Mouse (Mus musculus): ENCODE data around the gene Efr3b. TPM values are rescaled to one million over a fixed set of nuclear protein-coding genes. Genes with fewer than 3 reads are reported as not detected.
A peak's percentile ranks its signal among the peaks of the same experiment; 100 is the strongest.

Gene Efr3b
- polyA plus RNA-seq, 1 experiment from 2014 or later: 0.65 TPM

DNA sequence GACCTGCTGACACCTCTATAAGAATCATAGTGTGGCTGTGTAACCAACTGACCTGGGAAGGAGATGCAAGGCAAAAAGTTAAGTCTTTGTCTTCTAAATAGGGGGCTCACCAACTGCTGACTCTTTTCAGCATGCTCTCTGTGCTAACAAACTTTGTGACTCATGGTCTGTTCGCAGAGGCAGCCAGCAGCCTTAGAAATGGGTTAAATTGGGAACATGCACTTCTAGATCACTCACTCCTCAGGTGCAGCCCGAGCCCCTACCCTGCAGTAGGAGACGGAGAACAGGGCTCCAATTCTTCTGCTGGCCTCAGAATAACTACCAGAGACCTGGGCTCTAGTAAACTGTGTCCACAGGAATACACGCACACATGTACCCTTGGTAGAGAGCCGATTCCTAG, 1.2 kb downstream of the Efr3b start:
- DNase-seq (ENCODE audit: low spot score): no peak

DNA sequence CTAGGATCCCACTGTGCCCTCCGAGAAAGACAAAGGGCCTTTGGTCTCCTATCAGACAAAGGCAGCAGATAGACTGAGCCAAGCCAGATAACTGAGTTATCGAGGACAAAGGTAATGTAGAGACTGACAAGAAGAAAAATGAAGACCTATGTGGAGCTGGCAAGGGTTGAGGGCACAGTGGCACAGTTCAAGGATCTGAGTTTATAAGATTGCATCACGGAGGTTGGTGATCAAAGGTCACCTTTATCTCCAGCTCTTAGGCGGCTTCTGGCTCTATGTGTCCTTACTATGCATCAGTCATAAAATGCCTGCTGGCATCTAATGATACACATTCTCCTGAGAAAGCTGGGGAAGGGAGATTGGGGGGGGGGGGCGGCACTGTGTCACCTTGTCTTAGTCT, 2.6 kb downstream of the Efr3b start:
- DNase-seq (ENCODE audit: low spot score): no peak

DNA sequence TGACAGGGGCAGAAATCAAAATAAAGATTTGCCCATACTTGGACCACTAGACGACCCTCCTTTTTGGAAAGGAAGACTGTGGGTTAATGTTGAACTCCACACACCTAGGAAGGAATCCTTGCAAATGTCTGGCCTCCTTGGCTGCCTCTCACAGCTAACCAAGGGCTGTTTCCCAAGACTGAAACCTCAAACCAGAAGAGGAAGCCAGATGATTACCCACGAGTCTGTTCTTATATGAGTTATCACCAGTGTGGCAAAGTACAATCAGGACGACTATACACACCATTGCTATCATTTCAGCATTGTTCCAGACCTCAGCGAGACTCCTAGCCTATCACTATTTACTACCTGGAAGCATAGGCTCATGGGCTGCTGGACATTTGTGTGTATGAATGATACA, 9.7 kb downstream of the Efr3b start:
- no peak for DNase-seq (ENCODE audit: low spot score)

DNA sequence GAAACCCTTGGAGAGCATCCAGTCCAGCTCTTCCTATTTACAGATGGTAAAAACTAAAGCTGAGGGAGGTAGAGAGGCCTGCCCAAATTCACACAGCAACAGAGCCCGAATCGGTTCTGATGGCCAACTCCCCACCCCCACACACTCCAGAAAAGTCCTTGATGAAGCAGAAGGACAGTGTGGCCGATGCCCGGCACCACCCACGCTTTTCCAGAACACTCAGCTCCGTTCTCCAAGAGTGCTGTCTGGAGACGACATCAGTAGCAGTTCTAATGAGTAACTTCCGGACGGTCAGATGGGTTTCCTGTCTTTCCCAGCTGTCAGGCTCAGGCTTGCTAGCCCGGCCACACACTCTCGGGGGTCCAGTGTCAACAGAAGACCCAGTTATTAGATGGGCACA, 10.2 kb downstream of the Efr3b start:
- DNase-seq (ENCODE audit: low spot score): no peak

DNA sequence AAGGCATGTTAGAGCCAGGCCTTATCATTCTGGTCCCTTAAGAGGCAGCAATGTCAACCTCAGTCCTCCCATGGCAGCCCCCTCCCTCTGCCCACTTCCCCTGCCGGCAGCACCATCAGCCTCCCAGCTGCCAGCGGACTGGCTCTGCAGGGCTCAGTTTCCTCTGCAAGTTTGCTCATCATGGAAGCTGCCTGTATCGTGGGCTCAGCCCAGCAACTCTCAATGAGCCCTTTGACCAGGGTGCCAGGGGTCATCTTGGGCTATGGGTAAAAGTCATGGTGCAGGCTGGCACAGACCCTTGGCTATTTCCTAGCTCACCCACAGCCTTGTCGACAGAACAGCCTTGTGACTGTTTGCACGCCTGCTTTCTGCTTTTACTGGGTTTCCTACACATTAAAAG, 14.4 kb downstream of the Efr3b start:
- no peak for DNase-seq (ENCODE audit: low spot score)

DNA sequence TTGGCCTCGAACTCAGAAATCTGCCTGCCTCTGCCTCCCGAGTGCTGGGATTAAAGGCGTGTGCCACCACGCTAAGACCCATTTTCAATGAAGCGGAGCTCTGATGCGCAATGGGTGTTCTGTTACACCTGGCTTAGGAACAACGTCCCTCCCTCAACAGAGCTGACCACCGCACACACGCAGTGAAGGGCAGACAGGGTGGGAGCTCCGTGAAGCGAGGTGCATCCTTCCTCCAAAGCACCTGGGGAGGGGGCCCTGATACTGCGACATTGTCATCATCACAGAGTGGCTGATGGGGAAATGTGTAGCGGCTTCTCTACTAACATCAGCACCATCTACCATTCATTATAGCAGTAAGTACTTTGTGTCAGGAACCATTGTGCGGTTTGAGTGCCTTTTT, 15.2 kb downstream of the Efr3b start:
- DNase-seq (ENCODE audit: low spot score): no peak

DNA sequence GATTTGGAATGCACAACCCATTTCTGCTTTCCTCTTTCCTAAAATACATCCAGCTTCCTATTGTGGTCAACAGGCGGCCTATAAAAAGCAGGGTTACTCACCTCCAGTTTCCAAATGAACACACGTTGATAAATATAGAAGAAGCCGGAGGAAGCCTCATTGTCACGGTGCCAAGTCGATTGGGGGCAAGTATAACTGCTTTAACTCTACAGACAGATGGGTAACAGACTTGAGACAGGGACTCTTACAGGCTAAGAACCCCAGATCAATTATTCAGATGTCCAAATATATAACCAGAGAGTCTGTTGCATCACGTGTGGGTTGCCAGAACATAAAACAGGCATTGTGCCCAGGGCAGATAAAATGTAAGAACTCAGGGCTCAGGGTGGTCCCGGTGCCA, 15.9 kb downstream of the Efr3b start:
- DNase-seq (ENCODE audit: low spot score): no peak

DNA sequence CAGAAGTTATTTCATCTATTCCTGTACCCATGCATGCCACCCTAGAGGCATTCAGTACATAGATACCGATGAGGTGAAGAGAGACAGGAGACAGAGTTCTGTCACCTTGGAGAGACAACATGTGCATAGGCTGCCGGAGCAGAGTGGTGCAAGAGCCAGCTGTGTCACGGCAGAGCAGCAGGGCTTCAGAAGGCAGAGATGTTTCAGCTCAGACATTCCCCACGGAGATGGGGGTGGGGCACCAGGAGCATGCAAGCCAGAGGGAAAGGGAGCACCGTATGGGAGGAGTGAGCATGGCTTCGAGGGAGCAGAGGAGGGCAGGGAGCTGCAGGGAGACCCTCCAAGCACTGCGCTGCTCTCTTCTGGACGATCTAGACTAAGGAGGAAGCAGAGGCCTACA, 18.2 kb downstream of the Efr3b start:
- DNase-seq (ENCODE audit: low spot score): no peak

DNA sequence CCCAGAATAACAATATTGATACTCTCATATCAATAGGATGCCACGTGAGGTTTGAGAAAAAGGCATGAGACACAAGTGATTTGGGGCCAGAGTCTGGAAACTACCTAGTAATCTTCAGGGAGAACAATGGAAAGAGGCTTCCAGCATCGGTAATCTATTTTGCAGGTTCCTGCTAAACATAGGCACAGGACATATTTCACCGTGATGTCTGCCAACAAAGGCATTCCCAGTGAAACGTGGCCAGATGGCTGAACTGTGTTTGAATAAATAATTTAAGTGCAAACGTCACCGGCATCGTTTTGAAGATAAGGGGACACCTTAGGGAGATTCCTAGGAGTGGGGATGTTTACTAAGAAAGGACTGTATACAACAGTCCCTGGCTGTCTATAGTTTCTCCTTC, 22.4 kb downstream of the Efr3b start:
- no peak for DNase-seq (ENCODE audit: low spot score)

DNA sequence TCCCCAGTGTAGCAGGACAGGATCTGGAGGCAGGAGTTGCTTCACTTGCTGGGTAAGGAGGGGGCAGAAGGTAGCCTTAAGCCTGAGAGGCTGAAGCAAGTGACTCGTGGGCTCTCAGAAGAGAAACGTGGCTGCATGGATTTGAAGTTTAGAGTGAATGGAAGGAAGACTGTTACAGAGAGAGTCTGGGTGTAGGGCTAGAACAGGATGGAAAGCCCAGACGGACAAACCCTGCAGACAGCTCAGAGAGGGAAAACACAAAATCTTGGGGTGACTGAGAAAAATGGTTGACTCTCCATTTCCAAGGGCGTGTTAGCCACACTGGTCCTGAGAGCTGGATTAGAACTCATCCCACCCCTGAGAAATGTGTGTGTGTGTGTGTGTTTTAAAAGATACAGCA, 23.0 kb downstream of the Efr3b start:
- DNase-seq (ENCODE audit: low spot score): no peak

DNA sequence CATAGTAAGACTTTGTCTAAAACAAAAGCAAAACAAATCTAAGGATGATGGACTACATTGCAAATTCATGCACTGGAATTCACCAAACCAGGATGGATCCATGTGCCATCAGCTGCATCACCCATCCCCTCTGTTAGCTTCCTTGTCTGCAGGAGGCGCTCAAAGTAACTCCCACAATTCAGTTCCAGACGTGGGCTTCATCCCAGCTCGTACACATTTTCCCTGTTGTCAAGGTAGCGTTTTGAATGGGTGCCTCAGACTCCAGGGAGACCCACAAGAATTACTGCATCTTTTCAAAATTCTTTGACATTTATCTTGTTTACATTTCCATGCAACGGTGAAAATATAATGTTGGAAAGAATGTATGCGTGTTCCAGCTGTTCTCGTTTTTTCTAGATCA, 23.5 kb downstream of the Efr3b start:
- DNase-seq (ENCODE audit: low spot score): no peak

DNA sequence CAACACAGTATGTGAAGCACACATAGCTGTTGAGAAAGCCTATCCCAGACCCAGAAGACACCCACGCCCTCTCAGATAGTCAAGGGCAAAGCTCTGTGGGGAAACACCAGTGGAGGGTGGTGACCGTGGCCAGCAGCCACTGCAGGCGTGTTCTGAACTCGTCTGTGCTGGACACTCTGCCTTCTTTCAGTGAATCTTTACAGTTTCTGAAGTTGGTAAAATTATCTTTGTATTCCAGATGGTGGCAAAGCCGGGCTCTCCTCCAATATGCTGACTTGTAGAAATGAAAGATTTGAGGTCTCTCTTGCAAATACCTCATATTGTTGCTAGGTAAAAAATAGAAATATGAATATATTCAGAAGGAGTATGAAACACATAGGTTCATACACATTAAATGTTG, 27.0 kb downstream of the Efr3b start:
- DNase-seq (ENCODE audit: low spot score): no peak

DNA sequence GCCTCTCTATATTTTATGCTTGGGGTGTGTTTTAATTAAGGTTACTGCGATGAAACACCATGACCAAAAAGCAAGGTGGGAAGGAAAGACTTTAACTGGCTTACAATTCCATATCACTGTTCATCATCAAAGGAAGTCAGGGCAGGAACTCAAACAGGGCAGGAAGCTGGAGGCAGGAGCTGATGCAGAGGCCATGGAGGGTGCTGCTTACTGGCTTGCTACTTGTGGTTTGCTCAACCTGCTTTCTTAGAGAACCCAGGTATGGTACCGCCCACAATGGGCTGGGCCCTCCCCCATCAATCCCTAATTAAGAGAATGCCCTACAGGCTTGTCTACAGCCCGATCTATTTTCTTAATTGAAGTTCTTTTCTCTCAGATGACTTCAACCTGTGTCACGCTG, 27.4 kb downstream of the Efr3b start:
- DNase-seq (ENCODE audit: low spot score): no peak

DNA sequence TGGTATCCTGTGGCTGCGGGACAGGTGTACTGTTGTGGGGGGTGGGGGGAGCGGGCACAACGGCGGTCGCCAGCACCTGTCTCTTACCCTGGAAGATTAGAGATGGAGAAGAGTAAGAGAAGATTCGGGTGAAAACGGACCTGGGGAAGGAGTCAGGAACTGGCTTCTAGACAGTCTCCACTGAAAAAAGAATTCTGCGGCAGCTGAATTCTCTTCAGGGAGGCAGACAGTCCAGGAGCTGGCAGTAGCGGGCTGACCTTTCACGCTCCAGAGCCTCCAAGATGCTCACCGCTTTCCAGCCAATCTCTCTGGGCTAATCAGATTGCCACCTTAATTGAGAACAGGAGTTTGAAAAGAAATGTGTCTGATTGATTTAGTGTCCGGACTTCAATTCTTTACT, 30.0 kb downstream of the Efr3b start:
- no peak for DNase-seq (ENCODE audit: low spot score)

DNA sequence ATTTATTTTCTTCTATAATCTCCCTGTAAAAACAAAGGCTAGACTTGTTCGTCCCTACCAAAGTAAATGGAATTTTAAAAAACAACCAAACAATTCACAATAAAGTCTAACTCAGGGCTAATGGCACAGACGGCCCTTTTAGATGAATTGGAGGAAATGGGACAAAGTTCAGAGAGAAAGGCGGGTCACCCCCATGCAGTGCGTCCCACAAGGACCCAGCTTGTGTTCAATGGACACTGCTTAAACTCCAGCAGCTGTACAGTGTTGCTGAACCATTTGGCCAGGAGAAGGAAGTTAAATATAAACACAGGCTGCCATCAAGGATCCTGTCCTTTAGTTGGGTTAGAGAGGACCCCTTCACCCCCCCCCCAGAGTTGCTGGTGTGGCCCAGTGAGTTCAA, 30.9 kb downstream of the Efr3b start:
- DNase-seq (ENCODE audit: low spot score): no peak

DNA sequence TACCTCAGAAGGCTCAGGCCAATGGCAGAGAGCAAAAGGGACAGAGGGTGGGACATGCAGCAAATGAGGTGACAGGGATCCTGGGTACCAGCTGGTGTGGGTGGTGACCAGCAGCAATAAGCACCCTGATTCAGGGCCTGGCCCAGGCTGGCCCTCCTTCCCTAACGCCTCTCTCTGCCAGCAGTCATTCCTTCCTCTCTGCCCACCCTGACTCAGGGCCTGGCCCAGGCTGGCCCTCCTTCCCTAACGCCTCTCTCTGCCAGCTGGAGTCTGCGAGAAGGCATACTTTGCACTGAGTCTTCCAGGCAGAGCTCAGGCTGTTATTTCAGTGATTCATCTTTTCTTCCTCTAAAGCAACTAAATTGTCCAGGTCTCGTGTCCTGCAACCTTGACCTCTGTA, 31.5 kb downstream of the Efr3b start:
- no peak for DNase-seq (ENCODE audit: low spot score)

DNA sequence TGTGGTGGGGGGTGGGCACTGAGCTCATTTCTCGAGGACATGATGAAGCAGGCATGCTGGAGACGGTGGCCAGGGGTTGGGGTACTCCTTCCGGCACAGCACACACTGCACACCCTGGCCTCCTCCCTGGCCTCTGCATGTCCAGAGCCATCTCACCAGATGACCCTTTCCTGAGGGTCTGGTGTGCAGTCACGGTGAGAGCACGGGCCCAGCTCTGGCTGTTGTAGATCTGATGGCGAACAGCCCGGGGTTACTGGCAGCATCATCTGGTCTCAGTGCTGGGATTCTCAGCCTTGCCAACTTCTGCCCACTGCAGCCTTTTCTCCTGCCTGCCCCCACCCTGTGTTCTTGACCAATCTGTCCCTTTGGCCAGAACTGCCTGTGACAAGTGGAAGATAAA, 32.6 kb downstream of the Efr3b start:
- no peak for DNase-seq (ENCODE audit: low spot score)

DNA sequence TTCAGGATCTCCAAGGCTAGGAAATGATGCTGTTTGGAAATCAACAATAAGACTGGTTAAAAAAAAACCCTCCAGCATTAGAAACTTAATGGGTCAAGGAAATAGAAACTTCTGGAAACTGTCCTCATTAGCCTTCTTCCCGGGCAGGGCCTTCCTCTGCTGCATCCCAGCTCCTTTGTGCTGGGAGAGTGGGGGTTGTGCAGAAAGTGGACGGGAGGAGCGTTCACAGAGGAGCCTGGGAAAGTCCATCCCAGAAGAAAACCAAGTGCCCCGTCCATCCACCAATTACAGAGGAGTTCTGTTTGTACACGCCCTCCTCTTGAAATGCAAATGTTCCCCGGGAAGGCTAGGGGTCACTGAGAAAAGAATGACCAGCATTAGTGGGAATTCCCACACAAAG, 34.1 kb downstream of the Efr3b start:
- DNase-seq (ENCODE audit: low spot score): no peak

DNA sequence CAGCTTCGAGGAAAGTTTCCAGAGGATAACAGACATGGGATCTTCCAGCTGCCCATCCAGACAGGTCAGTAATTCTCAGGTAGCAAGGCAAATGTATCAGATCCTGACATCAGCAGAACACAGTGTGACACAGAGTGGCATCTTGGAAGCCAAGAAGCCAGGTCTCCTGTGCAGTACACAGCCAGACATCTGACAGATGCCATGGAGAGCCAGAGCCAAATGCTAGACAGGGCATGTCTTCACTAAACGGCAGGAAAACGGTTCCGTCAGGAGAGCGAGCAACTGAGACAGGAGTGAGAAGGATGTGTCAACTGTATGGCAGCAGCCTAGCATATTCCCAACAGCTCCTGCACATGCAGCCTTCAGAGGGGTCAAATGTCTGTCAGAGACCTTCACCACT, 38.3 kb downstream of the Efr3b start:
- no peak for DNase-seq (ENCODE audit: low spot score)

DNA sequence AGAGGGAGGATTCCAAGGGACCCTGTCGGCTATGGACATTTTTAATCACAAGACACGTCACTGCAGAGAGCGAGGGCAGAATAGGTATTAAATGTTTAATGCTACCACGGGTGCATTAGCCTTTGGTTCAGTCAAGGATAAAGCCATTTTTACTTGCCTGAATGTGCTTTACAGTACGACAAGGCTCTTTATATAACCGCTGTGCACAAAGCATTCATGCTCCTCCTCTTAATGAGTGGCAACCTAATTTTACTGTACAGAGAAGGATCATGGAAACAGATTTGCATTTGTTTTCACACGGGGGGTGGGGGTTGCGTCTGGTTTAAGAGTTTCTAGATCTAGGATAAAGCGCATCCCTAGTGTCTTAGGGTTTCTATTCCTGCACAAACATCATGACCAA, 42.0 kb downstream of the Efr3b start:
- DNase-seq (ENCODE audit: low spot score): no peak

DNA sequence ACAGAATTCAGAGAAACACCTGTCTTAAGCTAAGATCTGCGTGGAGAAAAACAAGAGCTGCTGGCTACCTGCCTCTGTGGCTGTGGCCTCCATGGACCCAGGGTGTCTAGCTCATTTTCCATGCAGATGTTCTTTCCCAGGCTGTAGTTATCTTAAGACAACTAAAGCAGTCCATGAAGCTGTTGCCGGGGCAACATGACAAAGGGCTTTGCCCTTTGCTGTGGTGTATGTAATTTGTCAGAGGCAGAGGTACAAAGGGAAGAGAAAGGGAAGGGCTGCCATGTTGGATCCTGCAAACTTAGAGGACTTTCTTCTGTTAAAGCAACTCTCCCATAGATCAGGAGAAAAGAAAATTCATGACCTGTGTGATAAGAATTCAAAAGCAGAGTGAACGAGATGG, 47.7 kb downstream of the Efr3b start:
- DNase-seq (ENCODE audit: low spot score): no peak

DNA sequence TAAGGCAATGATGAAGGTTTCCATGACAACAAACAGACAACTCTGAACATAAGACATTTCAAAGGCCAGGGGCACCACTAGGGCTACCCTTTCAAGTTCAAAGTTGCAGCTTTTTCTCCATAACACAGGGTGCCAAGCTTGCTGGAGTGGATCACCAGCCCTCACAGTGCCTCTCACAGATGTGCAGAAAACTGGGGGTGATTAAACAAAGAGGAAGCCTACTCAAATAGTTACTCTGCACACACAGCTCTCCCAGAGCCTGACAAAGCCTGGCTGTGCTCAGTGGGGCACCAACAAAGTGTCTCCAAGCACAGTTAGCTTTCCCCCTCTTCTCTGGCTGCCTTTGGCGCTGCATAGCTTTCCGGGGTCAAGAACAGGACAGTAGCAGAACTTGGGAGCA, 48.8 kb downstream of the Efr3b start:
- peak; percentile 39 for DNase-seq (ENCODE audit: low spot score)

DNA sequence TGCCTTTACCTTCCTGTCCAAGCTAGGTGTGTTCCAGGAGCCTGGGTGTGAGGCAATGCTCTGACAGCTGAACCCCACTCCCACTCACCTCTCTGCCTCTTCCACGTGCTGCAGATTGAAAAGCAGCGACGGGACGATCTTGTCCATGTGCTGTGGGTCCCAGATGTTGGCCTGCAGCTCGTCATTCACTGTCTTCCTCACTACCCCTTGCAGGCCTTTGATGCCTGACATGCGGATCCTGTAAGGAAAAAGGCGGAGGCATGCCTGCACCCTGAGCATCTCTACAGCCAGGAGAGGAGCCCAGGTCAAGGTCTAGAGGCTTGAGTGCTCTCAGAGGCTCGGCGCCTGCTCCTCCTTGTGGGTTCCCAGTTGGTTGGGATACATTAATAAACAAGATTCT, 54.3 kb downstream of the Efr3b start:
- DNase-seq (ENCODE audit: low spot score): no peak

DNA sequence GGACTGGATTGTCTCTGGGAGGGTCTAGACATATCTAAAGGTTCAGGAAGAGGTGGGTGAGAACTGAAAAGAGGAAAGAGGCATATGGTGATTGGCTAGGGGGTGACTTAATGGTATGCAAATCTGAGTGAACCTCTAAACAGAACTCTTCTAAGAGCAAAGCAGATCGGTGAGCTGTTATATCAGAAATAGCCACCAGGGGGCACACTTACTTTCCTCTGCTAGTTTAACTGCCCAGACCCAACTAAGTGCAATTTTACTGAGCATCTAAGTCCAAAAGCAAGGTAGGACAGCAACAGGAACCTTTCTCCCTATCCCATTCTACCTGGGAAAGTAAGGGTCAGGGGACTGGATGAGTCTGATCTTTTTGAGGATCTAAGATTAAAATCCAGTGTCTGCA, 55.0 kb downstream of the Efr3b start:
- DNase-seq (ENCODE audit: low spot score): peak; percentile 85

DNA sequence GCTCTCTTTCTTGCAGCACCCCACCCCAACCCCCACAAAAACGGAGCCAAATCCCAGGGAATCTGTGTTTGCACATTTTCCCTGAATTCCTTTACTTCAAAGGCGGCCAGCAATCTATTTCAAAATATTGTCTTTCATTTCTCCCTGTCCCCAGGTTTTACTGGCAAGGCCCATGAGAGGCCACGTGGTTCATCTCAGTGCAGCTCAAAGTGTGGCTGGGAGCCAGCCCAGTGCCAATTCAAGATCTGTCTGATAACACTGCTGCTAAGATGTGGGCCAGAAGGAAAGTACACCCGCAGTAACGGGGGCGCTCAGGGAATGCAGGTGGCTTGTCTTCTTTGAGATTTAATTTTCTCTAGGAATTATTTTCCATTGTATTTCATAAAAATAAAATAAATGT, 56.5 kb downstream of the Efr3b start:
- peak; percentile 19 for DNase-seq (ENCODE audit: low spot score)

Measured in thymus, postnatal 0 days (tissue).